Mouse (Mus musculus) kidney, embryonic 15.5 days (tissue): ENCODE results near the gene Cys1. TPM values are rescaled to one million over a fixed set of nuclear protein-coding genes. Genes with fewer than 3 reads are reported as not detected.
"Not testable (repeated sequence)": the region's sequence is repeated elsewhere in the genome, so short reads cannot be mapped to it uniquely, and the experiment has no call there.

Source experiments
- ATAC-seq: fragments of 200-750 bp; cut with Nextera tagmentation; replicated peaks from 2 replicates; pipeline ENCODE4 v1.8.0; 2017; ENCODE audit warnings: moderate TSS enrichment; ENCODE audit not compliant: low FRiP score
- H3K27ac ChIP-seq: fragments of 300-500 bp; sonication (generic); 2 replicates; pipeline ENCODE4 v1.5.1; 2015; ENCODE audit warnings: mild to moderate bottlenecking, inconsistent platforms
- H3K27me3 ChIP-seq: fragments of 300-500 bp; sonication (generic); 2 replicates; pipeline ENCODE4 v1.6.1; 2015; ENCODE audit warnings: inconsistent platforms
- H3K36me3 ChIP-seq: fragments of 300-500 bp; sonication (generic); 2 replicates; pipeline ENCODE4 v1.6.1; 2015; ENCODE audit warnings: inconsistent platforms
- H3K4me1 ChIP-seq: fragments of 300-500 bp; sonication (generic); 2 replicates; pipeline ENCODE4 v1.6.1; 2015; ENCODE audit warnings: inconsistent platforms
- H3K4me2 ChIP-seq: fragments of 300-500 bp; sonication (generic); 2 replicates; pipeline ENCODE4 v1.6.1; 2015; ENCODE audit warnings: moderate library complexity, mild to moderate bottlenecking, inconsistent platforms
- H3K4me3 ChIP-seq: fragments of 300-500 bp; sonication (generic); replicated peaks from 2 replicates; pipeline ENCODE4 v1.5.1; 2015; ENCODE audit warnings: mild to moderate bottlenecking, inconsistent platforms
- H3K9ac ChIP-seq: fragments of 300-500 bp; sonication (generic); 2 replicates; pipeline ENCODE4 v1.6.1; 2015; ENCODE audit warnings: mild to moderate bottlenecking, inconsistent platforms
- H3K9me3 ChIP-seq: fragments of 300-500 bp; sonication (generic); replicated peaks from 2 replicates; pipeline ENCODE4 v1.6.1; 2016; ENCODE audit warnings: inconsistent platforms
- WGBS: fragments of 180-500 bp; shearing (Covaris S2); methylation state at CpG from one replicate; pipeline ENCODE4 v1.1.7; 2015; ENCODE audit warnings: mixed read lengths; 5-methylcytosine and 5-hydroxymethylcytosine counted together
- polyA plus RNA-seq: library from polyadenylated mRNA; unstranded; fragments of >200 nt; fragmentation: Nextera tagmentation; extraction: Ambion mirVana; gene quantifications from 2 replicates; pipeline ENCODE4 v1.2.1, GENCODE M21; 2015

Gene Cys1
- polyA plus RNA-seq, 1 experiment from 2014 or later, result 10.8 TPM

DNA sequence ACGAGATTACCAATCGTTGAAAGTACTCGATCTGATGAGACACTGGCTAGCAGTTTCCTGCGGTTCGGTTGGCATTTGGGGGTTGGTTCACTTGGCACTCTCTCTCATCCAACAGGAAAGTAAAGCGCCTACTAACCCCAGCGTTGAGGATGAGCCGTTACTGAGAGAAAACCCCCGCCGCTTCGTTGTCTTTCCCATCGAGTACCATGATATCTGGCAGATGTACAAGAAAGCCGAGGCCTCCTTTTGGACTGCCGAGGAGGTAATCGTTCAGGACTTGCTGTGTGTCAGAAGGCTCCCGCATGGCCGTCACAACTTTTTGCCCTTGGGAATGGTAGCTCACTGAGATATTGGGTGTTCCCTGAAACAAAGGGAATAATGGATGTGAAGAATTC is 27.2 kb upstream of the Cys1 start:
- peak overlapping the region; percentile 86 for H3K9ac ChIP-seq
- WGBS, result under 1% methylated on average over 17 of the region's 17 CpGs
- ATAC-seq, result no peak
- H3K27me3 ChIP-seq, result no peaks in the 10 kb centered on the region
- peaks cover 50% of the 10 kb centered on the region for H3K4me1 ChIP-seq
- peak overlapping the region; percentile 90 for H3K4me3 ChIP-seq
- H3K36me3 ChIP-seq, result peaks cover 36% of the 10 kb centered on the region
- H3K27ac ChIP-seq, result peak overlapping the region; percentile 89
- no peaks in the 10 kb centered on the region for H3K9me3 ChIP-seq
- peak overlapping the region; percentile 90 for H3K4me2 ChIP-seq

DNA sequence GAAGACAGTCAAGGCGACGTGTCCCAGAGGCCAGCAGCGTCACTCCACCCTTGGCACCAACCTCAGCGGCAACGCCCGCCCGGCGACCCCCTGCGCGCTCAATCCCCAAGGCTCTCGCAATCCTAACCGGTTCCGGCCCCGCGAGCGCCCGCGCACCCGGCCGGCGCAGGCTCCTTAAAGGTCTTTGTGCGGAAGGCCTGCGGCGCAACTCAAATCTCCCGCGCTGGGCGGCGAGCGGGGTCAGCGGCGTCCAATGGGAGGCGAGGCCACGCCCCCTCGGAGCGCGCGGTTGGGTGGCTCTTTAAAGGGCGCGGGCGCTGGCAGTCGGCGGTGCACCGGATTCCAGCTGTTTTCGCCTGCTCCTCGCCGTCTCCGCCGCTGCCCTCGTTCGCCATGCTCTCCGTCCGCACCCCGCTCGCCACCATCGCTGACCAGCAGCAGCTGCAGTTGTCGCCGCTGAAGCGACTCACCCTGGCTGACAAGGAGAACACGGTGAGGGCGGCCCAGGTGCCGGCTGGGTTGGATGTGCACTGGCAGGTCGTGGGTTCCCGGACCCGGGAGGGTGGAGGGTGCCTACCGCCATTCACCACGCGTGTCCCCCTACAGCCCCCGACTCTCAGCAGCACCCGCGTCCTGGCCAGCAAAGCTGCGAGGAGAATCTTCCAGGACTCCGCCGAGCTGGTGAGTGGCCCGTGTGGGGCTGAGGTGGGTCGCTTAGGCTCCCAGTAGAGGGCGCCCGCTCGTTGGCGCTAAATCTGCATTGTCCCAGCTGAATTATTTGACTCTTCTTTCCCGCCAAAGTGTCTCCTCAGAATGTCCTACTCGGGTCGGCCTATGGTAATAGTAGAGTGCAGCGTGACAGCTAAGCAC is 26.6 kb upstream of the Cys1 start, which contains the start of gene Rrm2:
TSS of gene Rrm2 (plus strand) at position 288 of the 870 bp plus-strand sequence.
- peak within 1 kb of the TSS; percentile 90 for H3K4me3 ChIP-seq
- peak within 1 kb of the TSS; percentile 90 for H3K4me2 ChIP-seq
- H3K4me1 ChIP-seq, result peaks cover 50% of the 10 kb centered on the region
- H3K9me3 ChIP-seq, result no peaks in the 10 kb centered on the region
- WGBS, result under 1% methylated on average over 75 of the region's 83 CpGs
- H3K27ac ChIP-seq, result peak within 1 kb of the TSS; percentile 89
- peak within 1 kb of the TSS; percentile 86 for H3K9ac ChIP-seq
- H3K27me3 ChIP-seq, result no peaks in the 10 kb centered on the region
- peak; percentile 91 for ATAC-seq
- H3K36me3 ChIP-seq, result peaks cover 30% of the 10 kb centered on the region

DNA sequence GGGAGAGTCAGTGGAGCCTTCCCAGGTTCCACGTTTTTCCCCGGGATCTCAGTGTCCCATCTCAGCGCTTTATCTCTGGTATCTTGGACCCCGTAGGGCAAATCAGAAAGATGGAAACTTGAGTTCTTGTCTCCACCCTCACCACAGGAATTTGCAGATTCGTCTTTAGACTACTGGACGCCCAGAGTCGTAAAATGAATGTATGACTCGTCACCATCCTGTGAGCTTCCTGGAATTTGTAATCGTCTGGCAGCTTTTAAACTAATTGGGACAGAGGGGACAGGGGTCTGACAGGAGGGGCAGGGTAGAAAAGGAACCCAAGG is 25.8 kb upstream of the Cys1 start:
- H3K27ac ChIP-seq, result peak overlapping the region; percentile 89
- H3K27me3 ChIP-seq, result no peaks in the 10 kb centered on the region
- H3K9me3 ChIP-seq, result no peaks in the 10 kb centered on the region
- peak; percentile 16; the same call in 1 of the 2 replicates for ATAC-seq
- 0% methylated on average over 9 of the region's 9 CpGs for WGBS
- peak overlapping the region; percentile 90 for H3K4me3 ChIP-seq
- peak overlapping the region; percentile 86 for H3K9ac ChIP-seq
- peak overlapping the region; percentile 90 for H3K4me2 ChIP-seq
- peaks cover 50% of the 10 kb centered on the region for H3K4me1 ChIP-seq
- H3K36me3 ChIP-seq, result peaks cover 22% of the 10 kb centered on the region

DNA sequence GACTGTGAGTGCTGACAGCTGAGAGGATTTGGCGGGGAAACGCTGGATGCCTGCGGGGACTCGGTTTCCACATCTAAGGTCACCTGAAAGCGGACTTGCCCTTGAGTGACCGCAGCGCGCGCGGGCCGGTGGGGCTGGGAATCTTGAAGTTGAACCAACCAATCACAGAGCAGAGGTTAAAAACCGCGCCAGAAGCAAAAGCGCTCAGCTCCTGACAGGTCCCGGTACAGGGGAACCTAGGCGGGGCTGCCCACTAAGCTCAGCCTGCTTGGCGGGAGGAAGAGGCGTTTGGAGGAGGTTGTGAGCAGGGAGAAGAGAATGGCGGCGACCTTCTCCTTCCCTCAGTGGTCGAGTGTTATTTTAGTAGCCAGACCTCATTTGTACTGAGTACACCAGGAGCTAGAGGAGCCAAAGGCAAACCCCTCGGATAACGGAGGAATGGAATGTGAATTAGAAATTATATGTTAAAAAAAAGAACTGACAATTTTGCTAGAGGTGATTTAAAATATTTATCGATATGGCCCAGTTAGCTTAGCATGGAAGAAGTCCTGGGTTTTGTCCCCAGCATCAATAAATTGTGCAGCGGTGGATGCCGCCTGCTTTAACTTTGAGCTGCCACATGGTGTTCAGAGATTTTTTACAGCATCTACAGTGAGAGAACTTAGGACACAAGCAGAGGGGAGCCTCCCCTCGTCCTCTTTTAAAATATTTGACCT is 25.3 kb upstream of the Cys1 start:
- peak overlapping the region; percentile 89 for H3K27ac ChIP-seq
- ATAC-seq, result peak; percentile 36
- H3K4me2 ChIP-seq, result peak overlapping the region; percentile 90
- peaks cover 17% of the 10 kb centered on the region for H3K36me3 ChIP-seq
- H3K9ac ChIP-seq, result peak overlapping the region; percentile 86
- under 1% methylated on average over 27 of the region's 27 CpGs for WGBS
- H3K9me3 ChIP-seq, result no peaks in the 10 kb centered on the region
- H3K4me1 ChIP-seq, result peaks cover 46% of the 10 kb centered on the region
- H3K27me3 ChIP-seq, result no peaks in the 10 kb centered on the region
- peak overlapping the region; percentile 90 for H3K4me3 ChIP-seq

DNA sequence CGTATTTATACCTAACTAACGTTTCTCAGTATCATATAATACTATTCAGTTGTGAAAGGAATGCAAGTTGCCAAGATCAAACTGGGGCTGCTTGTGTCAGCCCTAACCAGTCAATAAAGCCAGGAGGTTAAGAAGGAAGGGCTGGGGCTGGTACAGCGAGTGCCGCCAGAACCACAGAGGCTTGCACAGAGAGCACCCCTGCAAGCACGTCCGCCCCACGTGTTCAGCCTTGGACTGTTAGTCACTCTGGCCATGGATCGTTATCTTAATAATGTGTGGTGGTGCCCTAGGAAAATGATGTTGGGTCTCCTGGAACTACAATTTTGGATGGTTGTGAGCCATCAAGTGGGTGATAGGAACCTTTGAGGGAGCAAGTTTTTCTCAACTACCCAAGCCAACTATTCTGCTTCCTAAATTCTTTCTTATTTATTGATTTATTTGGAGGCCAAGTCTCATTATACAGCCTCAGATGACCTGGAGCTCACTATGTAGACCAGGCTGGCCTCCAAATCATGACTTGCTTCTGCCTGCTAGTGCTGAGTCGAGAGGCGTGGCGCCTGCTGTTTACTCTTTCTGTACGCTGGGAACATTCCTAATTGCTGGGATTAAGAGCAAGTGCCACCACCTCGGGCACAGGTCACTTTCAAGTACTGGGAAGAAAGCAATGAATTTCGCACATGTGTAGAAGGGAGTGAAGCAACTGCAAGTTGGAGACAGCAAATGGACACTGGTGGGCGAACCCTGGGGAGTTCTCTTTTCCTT is 24.1 kb upstream of the Cys1 start:
- H3K9me3 ChIP-seq, result no peaks in the 10 kb centered on the region
- ATAC-seq, result no peak
- no peak overlapping the region for H3K27ac ChIP-seq
- 85% methylated on average over 15 of the region's 15 CpGs for WGBS
- peaks cover 34% of the 10 kb centered on the region for H3K4me1 ChIP-seq
- H3K27me3 ChIP-seq, result no peaks in the 10 kb centered on the region
- H3K4me2 ChIP-seq, result no peak overlapping the region
- no peak overlapping the region for H3K9ac ChIP-seq
- no peak overlapping the region for H3K4me3 ChIP-seq
- H3K36me3 ChIP-seq, result peaks cover 5% of the 10 kb centered on the region; the same call in 1 of the 2 replicates

- WGBS, result 90% methylated on average over 3 of the region's 3 CpGs
- peaks cover 20% of the 10 kb centered on the region for H3K4me1 ChIP-seq
- no peak for ATAC-seq
- H3K27ac ChIP-seq, result no peak overlapping the region
- peaks cover 2% of the 10 kb centered on the region; the same call in 1 of the 2 replicates for H3K27me3 ChIP-seq
- no peaks in the 10 kb centered on the region for H3K9me3 ChIP-seq
- no peaks in the 10 kb centered on the region for H3K36me3 ChIP-seq
- H3K4me2 ChIP-seq, result no peak overlapping the region
- H3K4me3 ChIP-seq, result no peak overlapping the region
- H3K9ac ChIP-seq, result no peak overlapping the region
These were observed 21.4 kb upstream of the Cys1 start for GRCm38 (mm10) chr12:24703013-24703412.

- 88% methylated on average over 9 of the region's 9 CpGs for WGBS
These were observed 20.0 kb upstream of the Cys1 start for GRCm38 (mm10) chr12:24701621-24702020.

GRCm38 (mm10) chr12:24699578-24699977 is 18.0 kb upstream of the Cys1 start:
- no peak overlapping the region for H3K9ac ChIP-seq
- no peak overlapping the region for H3K4me2 ChIP-seq
- ATAC-seq, result no peak
- no peak overlapping the region for H3K27ac ChIP-seq
- H3K27me3 ChIP-seq, result peaks cover 3% of the 10 kb centered on the region; the same call in 1 of the 2 replicates
- no peak overlapping the region for H3K4me3 ChIP-seq
- H3K9me3 ChIP-seq, result no peaks in the 10 kb centered on the region
- H3K4me1 ChIP-seq, result peaks cover 3% of the 10 kb centered on the region
- 54% methylated on average over 10 of the region's 10 CpGs for WGBS
- H3K36me3 ChIP-seq, result no peaks in the 10 kb centered on the region

More at GRCm38 (mm10) chr12:24701621-24702020, 20.0 kb upstream of the Cys1 start:
- not testable (repeated sequence) for H3K9ac ChIP-seq, H3K27ac ChIP-seq, H3K36me3 ChIP-seq, H3K9me3 ChIP-seq, H3K4me2 ChIP-seq, H3K4me1 ChIP-seq, H3K27me3 ChIP-seq, ATAC-seq, H3K4me3 ChIP-seq

- Histone ChIP-seq H3K9me3 (no peaks in the 10 kb centered on the region), H3K4me3 (no peak overlapping the region), H3K27me3 (peaks cover 3% of the 10 kb centered on the region; the same call in 1 of the 2 replicates), H3K9ac (no peak overlapping the region), H3K4me2 (no peak overlapping the region), H3K4me1 (peaks cover 3% of the 10 kb centered on the region), H3K36me3 (no peaks in the 10 kb centered on the region), H3K27ac (no peak overlapping the region)
- WGBS, result 64% methylated on average over 3 of the region's 3 CpGs
- no peak for ATAC-seq
These were observed 16.9 kb upstream of the Cys1 start for GRCm38 (mm10) chr12:24698514-24698913.

- Histone ChIP-seq H3K9ac (no peak overlapping the region), H3K27me3 (peaks cover 3% of the 10 kb centered on the region; the same call in 1 of the 2 replicates), H3K4me2 (no peak overlapping the region), H3K4me1 (peaks cover 3% of the 10 kb centered on the region), H3K9me3 (no peaks in the 10 kb centered on the region), H3K4me3 (no peak overlapping the region), H3K36me3 (no peaks in the 10 kb centered on the region), H3K27ac (no peak overlapping the region)
- WGBS, result 60% methylated on average over 8 of the region's 8 CpGs
- ATAC-seq, result peak; percentile 35; the same call in 1 of the 2 replicates
These were observed 16.0 kb upstream of the Cys1 start for GRCm38 (mm10) chr12:24697484-24698204.
